Mouse (Mus musculus) CH12.LX (cell line): ENCODE data around the gene Eif4ebp2. TPM values are rescaled to one million over a fixed set of nuclear protein-coding genes. Genes with fewer than 3 reads are reported as not detected.

Experiments used
- DNase-seq: peaks from one replicate; pipeline ENCODE4 v3.0.0-alpha.2; 2013; ENCODE audit errors: extremely low read depth
- H3K27ac ChIP-seq: 2 replicates; pipeline ENCODE4 v1.5.1; 2012; ENCODE audit warnings: low read depth, mild to moderate bottlenecking, control low read depth, moderate library complexity; ENCODE audit not compliant: insufficient read depth
- H3K27me3 ChIP-seq: replicated peaks from 2 replicates; pipeline ENCODE3; 2012; ENCODE audit warnings: inconsistent platforms
- H3K36me3 ChIP-seq, 2 experiments: replicated peaks in 1 of 2; 2 replicates each; pipeline versions ENCODE3 to v1.6.1; 2012; ENCODE audit warnings: inconsistent platforms in 1 of 2, low read length in 1 of 2, mild to moderate bottlenecking in 1 of 2, mixed read lengths in 1 of 2, moderate library complexity in 1 of 2; ENCODE audit not compliant: control insufficient read depth in 1 of 2, insufficient read depth in 1 of 2
- H3K4me1 ChIP-seq, 2 experiments: 2 replicates each; pipeline ENCODE4 v1.6.1; 2012; ENCODE audit warnings: inconsistent platforms in 1 of 2, moderate library complexity in 1 of 2; ENCODE audit not compliant: insufficient read depth in 2 of 2, control insufficient read depth in 1 of 2
- H3K4me2 ChIP-seq: 2 replicates; pipeline ENCODE4 v1.6.1; 2012; ENCODE audit warnings: low read depth, mild to moderate bottlenecking, control low read depth; ENCODE audit not compliant: poor library complexity, insufficient read depth, severe bottlenecking
- H3K4me3 ChIP-seq, 3 experiments: fragments of 150-350 bp in 1 of 3; sonication (generic) in 1 of 3; replicated peaks in 1 of 3; 2 replicates each; pipeline versions ENCODE3 to v1.5.1; 2011 to 2012; ENCODE audit warnings: low read depth in 2 of 3, low read length in 2 of 3, mild to moderate bottlenecking in 2 of 3, moderate library complexity in 2 of 3, control low read depth in 1 of 3, improper control_type of control experiment in 1 of 3, inconsistent platforms in 1 of 3, mixed read lengths in 1 of 3; ENCODE audit not compliant: poor library complexity in 1 of 3
- H3K79me2 ChIP-seq: replicated peaks from 2 replicates; pipeline ENCODE4 v1.6.1; 2012; ENCODE audit warnings: mild to moderate bottlenecking, moderate library complexity; ENCODE audit not compliant: control insufficient read depth, poor library complexity, insufficient read depth, severe bottlenecking; ENCODE audit errors: extremely low read depth
- H3K9ac ChIP-seq: 2 replicates; pipeline ENCODE4 v1.6.1; 2012; ENCODE audit warnings: low read depth, mild to moderate bottlenecking, control low read depth, moderate library complexity; ENCODE audit not compliant: insufficient read depth
- H3K9me3 ChIP-seq: replicated peaks from 2 replicates; pipeline ENCODE3; 2012; ENCODE audit warnings: low read length, inconsistent platforms, mixed read lengths
- CHD2 ChIP-seq: IDR thresholded peaks from 2 replicates; pipeline ENCODE4 v1.6.1; 2011; ENCODE audit warnings: low read length, improper control_type of control experiment
- E2F4 ChIP-seq: IDR thresholded peaks from 2 replicates; pipeline ENCODE4 v1.6.1; 2011; ENCODE audit warnings: low read depth, low read length, improper control_type of control experiment; ENCODE audit not compliant: insufficient replicate concordance
- ELF1 ChIP-seq: IDR thresholded peaks from 2 replicates; pipeline ENCODE4 v1.6.1; 2014; ENCODE audit warnings: low read depth, mild to moderate bottlenecking, inconsistent platforms, low read length, improper control_type of control experiment
- EP300 ChIP-seq: IDR thresholded peaks from 2 replicates; pipeline ENCODE4 v1.6.1; 2011; ENCODE audit warnings: low read length, improper control_type of control experiment
- HCFC1 ChIP-seq: IDR thresholded peaks from 2 replicates; pipeline ENCODE4 v1.6.1; 2012; ENCODE audit warnings: low read depth, mild to moderate bottlenecking, inconsistent platforms, low read length, improper control_type of control experiment
- JUND ChIP-seq: conservative IDR thresholded peaks from 2 replicates; pipeline ENCODE4 v1.6.1; 2011; ENCODE audit warnings: low read depth, low read length, improper control_type of control experiment
- MAFK ChIP-seq: IDR thresholded peaks from 2 replicates; pipeline ENCODE4 v1.6.1; 2011; ENCODE audit warnings: low read length, improper control_type of control experiment; ENCODE audit not compliant: insufficient replicate concordance
- MEF2A ChIP-seq: IDR thresholded peaks from 2 replicates; pipeline ENCODE4 v1.6.1; 2014; ENCODE audit warnings: low read depth, mild to moderate bottlenecking, inconsistent platforms, low read length, improper control_type of control experiment, borderline replicate concordance
- MYC ChIP-seq: IDR thresholded peaks from 2 replicates; pipeline ENCODE4 v1.6.1; 2011; ENCODE audit warnings: low read depth, mild to moderate bottlenecking, improper control_type of control experiment, low read length
- NELFE ChIP-seq: IDR thresholded peaks from 2 replicates; pipeline ENCODE4 v1.6.1; 2011; ENCODE audit warnings: low read depth, low read length, improper control_type of control experiment
- PAX5 ChIP-seq: IDR thresholded peaks from 2 replicates; pipeline ENCODE4 v1.6.1; 2012; ENCODE audit warnings: low read length, inconsistent platforms, mixed read lengths
- RCOR1 ChIP-seq: conservative IDR thresholded peaks from 2 replicates; pipeline ENCODE4 v1.6.1; 2012; ENCODE audit warnings: low read depth, mild to moderate bottlenecking, inconsistent platforms, low read length, improper control_type of control experiment
- SMC3 ChIP-seq: IDR thresholded peaks from 2 replicates; pipeline ENCODE4 v1.6.1; 2011; ENCODE audit warnings: low read depth, low read length, improper control_type of control experiment
- TBP ChIP-seq: conservative IDR thresholded peaks from 2 replicates; pipeline ENCODE4 v1.6.1; 2011; ENCODE audit warnings: low read depth, low read length, improper control_type of control experiment
- USF1 ChIP-seq: IDR thresholded peaks from 2 replicates; pipeline ENCODE4 v1.6.1; 2014; ENCODE audit warnings: low read depth, mild to moderate bottlenecking, inconsistent platforms, low read length, improper control_type of control experiment
- USF2 ChIP-seq: conservative IDR thresholded peaks from 2 replicates; pipeline ENCODE4 v1.6.1; 2011; ENCODE audit warnings: low read depth, low read length, improper control_type of control experiment
- ZC3H11A ChIP-seq: IDR thresholded peaks from 2 replicates; pipeline ENCODE4 v1.6.1; 2012; ENCODE audit warnings: low read depth, mild to moderate bottlenecking, inconsistent platforms, low read length, improper control_type of control experiment
- ZMIZ1 ChIP-seq: IDR thresholded peaks from 2 replicates; pipeline ENCODE4 v1.6.1; 2012; ENCODE audit warnings: low read depth, mild to moderate bottlenecking, inconsistent platforms, low read length, improper control_type of control experiment
- dilution Hi-C: fragments of 300-500 bp; cut with MboI; formaldehyde crosslinking; loops from 2 replicates; pipeline ENCODE4 v1.14.3; 2020; ENCODE audit warnings: low sequenced_read_pairs; ENCODE audit not compliant: extremely low pct_unique_long_range_greater_than_20kb, extremely low pct_ligation_motif_present
- in situ Hi-C: fragments of 300-500 bp; cut with MboI; formaldehyde crosslinking; loops from 3 replicates; pipeline ENCODE4 v1.14.3; 2019; ENCODE audit warnings: low sequenced_read_pairs, low pct_ligation_motif_present, low pct_unique_long_range_greater_than_20kb, mixed read lengths
- polyA plus RNA-seq: library from polyadenylated mRNA; unstranded; fragments of >175 nt; gene quantifications from 2 replicates; pipeline ENCODE4 v1.2.1, GENCODE M21; 2012; ENCODE audit warnings: low read depth; ENCODE audit not compliant: insufficient read length
- total RNA-seq, 2 experiments: library from RNA; depleted of rRNA; stranded (reverse); fragments of 300-350 nt in 1 of 2; fragments of >200 nt in 1 of 2; gene quantifications; 2 replicates each; pipeline ENCODE4 v1.2.3; 2012 to 2014

Gene Eif4ebp2
- total and polyA plus RNA-seq, 3 experiments: 7.5 to 73.2 (median 16.4) TPM

- Histone ChIP-seq H3K27me3 (no peaks in the 10 kb centered on the region), H3K4me2 (no peak overlapping the region), H3K9ac (no peak overlapping the region), H3K4me3 (no peak overlapping the region), H3K4me1 (peaks cover 3 to 13% of the 10 kb centered on the region in 2 experiments; a peak in 2 of 4 replicates), H3K27ac (no peak overlapping the region), H3K79me2 (no peaks in the 10 kb centered on the region), H3K36me3 (no peaks in the 10 kb centered on the region), H3K9me3 (no peaks in the 10 kb centered on the region)
- no peak for DNase-seq
- in situ Hi-C loops: no loop called here
- TF ChIP-seq TBP: no peak
- TF ChIP-seq MAFK: no peak
- no peak for TF ChIP-seq USF2
- no peak for TF ChIP-seq NELFE
- TF ChIP-seq RCOR1: no peak
- dilution Hi-C loops: no loop called here
Measured at GRCm38 (mm10) chr10:61409776-61410175, 42.7 kb downstream of the Eif4ebp2 start.

GRCm38 (mm10) chr10:61405958-61406357, 46.5 kb downstream of the Eif4ebp2 start:
- in situ Hi-C loops: no loop called here
- no peak for DNase-seq
- H3K4me2 ChIP-seq: no peak overlapping the region
- no peak for TF ChIP-seq USF1
- no peak for TF ChIP-seq JUND
- no peak for TF ChIP-seq ELF1
- no peak for TF ChIP-seq USF2
- TF ChIP-seq ZC3H11A: no peak
- TF ChIP-seq SMC3: no peak
- no peak for TF ChIP-seq ZMIZ1
- no peak for TF ChIP-seq RCOR1
- no peak for TF ChIP-seq MEF2A
- TF ChIP-seq PAX5: no peak
- TF ChIP-seq CHD2: no peak
- TF ChIP-seq MYC: no peak
- no peak for TF ChIP-seq EP300
- TF ChIP-seq E2F4: no peak
- no peak for TF ChIP-seq HCFC1
- no peaks in the 10 kb centered on the region for H3K79me2 ChIP-seq
- no peak overlapping the region for H3K27ac ChIP-seq
- H3K4me1 ChIP-seq: no peaks in the 10 kb centered on the region
- no peak overlapping the region for H3K4me3 ChIP-seq
- no peaks in the 10 kb centered on the region for H3K36me3 ChIP-seq
- no peaks in the 10 kb centered on the region for H3K27me3 ChIP-seq
- H3K9me3 ChIP-seq: peaks cover 9% of the 10 kb centered on the region
- no peak overlapping the region for H3K9ac ChIP-seq
- dilution Hi-C loops: no loop called here
